Mouse (Mus musculus): ENCODE measurements around the gene Rap1gap. TPM values are rescaled to one million over a fixed set of nuclear protein-coding genes. Genes with fewer than 3 reads are reported as not detected.

Gene Rap1gap
- total RNA-seq, 2 experiments from 2014 or later, result 2.3 TPM; not detected in 1

DNA sequence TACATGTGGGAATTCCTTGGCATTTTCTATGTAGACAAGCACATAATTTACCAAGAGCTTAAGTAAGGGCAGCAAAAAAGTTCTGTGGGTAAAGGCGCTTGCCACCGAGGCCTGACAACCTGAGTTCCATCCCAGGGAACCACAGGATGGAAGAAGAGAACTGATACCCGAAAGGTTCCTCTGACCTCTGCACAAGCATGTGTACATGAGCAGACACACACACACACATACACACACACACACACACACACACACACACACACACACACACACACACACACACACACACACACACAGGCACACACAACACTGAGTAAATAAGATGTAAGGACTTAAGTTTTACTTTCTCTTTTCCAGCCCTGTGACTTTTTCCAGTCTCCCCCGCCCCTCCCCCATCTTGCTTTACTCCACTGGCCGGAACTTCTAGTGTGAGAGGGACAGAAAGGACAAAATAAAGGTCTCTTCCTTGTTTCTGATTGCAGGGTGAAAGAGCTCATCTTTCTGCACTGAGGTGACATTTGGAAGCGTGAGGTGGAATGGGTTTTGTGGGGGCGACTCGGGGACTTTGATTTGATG, 99.5 kb downstream of the Rap1gap start:
- no peak for ATAC-seq (replicated peaks; ENCODE audit: low FRiP score, low TSS enrichment, poor library complexity, severe bottlenecking)

GRCm38 (mm10) chr4:137764621-137765020, 100.1 kb downstream of the Rap1gap start:
- ATAC-seq (replicated peaks; ENCODE audit: low FRiP score, low TSS enrichment, poor library complexity, severe bottlenecking), result no peak

DNA sequence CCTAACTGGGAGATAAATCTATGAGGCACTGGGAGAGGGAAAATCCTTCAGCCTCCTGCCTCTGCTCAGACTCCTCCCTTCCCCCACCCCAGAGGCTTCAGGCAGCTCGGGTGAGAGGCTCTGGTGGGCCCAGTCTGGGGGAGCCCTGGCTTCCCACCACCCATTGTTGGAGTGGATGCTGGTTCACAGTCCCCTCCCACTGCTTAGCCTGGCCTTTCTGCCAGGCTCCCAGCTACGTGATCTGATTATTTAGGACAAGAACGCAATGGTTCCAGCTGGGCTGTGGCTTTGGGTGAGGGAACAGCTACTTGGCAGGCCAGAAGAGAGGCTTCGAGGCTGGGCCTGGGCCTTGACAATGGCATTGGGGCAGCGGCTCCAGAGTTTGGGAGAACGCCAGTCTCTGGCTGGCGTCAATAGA, 101.0 kb downstream of the Rap1gap start:
- no peak for ATAC-seq (replicated peaks; ENCODE audit: low FRiP score, low TSS enrichment, poor library complexity, severe bottlenecking)

DNA sequence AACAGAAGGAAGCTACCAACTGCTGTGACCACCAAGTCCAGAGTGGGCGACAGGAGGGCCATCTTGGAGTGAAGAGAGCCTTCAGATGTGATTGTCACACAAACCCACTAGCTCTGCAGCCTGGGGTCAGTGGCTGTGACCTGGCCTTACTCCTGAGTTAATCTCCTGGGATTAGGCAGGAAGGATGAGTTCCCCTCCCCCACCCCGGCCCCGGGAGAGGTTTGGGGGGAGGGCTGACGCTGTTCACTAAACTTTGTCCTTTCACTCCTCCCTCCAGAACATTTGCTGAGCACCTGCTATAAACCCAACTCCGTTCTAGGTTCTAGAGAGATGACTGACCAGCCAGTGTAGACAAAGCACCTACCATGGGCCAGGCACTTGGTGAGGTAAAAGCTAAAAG, 101.8 kb downstream of the Rap1gap start:
- ATAC-seq (replicated peaks; ENCODE audit: low FRiP score, low TSS enrichment, poor library complexity, severe bottlenecking), result no peak

DNA sequence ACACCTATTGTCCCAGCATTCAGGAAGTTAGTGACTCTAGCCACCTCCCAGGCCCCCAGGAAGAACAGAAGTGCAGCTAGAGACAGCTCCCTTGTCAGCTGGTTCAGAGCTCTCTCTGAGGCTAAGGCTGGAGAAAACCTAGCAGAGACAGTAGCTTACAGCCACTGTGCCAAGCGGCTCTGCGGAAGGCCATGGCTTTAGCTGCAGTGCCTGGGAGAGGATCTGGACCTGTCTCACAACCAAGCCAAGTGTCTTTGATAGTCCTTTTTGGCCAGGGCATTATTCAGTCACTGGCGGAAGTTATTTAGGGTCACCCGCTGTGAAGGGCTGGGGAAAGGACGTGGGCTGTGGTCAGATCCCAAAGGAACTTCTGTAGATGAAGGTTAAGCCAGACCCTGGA, 103.9 kb downstream of the Rap1gap start:
- no peak for ATAC-seq (replicated peaks; ENCODE audit: low FRiP score, low TSS enrichment, poor library complexity, severe bottlenecking)

GRCm38 (mm10) chr4:137768831-137769230, 104.3 kb downstream of the Rap1gap start:
- ATAC-seq (replicated peaks; ENCODE audit: low FRiP score, low TSS enrichment, poor library complexity, severe bottlenecking), result no peak

- ATAC-seq (replicated peaks; ENCODE audit: low FRiP score, low TSS enrichment, poor library complexity, severe bottlenecking), result no peak
These were observed 105.1 kb downstream of the Rap1gap start for GRCm38 (mm10) chr4:137769635-137770034.

GRCm38 (mm10) chr4:137770901-137771612, 106.5 kb downstream of the Rap1gap start:
- no peak for ATAC-seq (replicated peaks; ENCODE audit: low FRiP score, low TSS enrichment, poor library complexity, severe bottlenecking)

GRCm38 (mm10) chr4:137771749-137772148, 107.2 kb downstream of the Rap1gap start:
- ATAC-seq (replicated peaks; ENCODE audit: low FRiP score, low TSS enrichment, poor library complexity, severe bottlenecking), result no peak

- no peak for ATAC-seq (replicated peaks; ENCODE audit: low FRiP score, low TSS enrichment, poor library complexity, severe bottlenecking)
These were observed 108.0 kb downstream of the Rap1gap start for GRCm38 (mm10) chr4:137772438-137773056.

- no peak for ATAC-seq (replicated peaks; ENCODE audit: low FRiP score, low TSS enrichment, poor library complexity, severe bottlenecking)
These were observed 108.9 kb downstream of the Rap1gap start for GRCm38 (mm10) chr4:137773369-137773899.

DNA sequence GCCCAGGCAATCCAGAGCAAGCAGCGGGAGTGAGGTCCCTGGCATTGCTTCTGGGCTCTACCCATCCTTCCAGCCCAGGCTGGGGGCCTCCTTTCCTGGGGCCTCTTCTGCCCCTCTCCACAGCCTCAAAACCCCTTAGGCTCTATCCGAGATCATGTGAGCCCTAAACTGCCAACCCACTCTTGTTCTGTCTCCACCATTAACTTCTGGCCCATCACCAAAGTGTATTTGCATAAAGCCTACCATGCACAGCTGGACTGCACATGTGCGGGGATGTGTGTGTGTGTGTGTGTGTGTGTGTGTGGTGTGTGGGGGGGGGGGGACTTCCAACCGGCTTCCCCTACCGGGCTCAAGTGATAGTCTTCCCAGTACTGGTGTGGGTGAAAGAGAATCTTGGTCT, 109.5 kb downstream of the Rap1gap start:
- ATAC-seq (replicated peaks; ENCODE audit: low FRiP score, low TSS enrichment, poor library complexity, severe bottlenecking), result no peak

- no peak for ATAC-seq (replicated peaks; ENCODE audit: low FRiP score, low TSS enrichment, poor library complexity, severe bottlenecking)
These were observed 110.0 kb downstream of the Rap1gap start for GRCm38 (mm10) chr4:137774505-137774904.

GRCm38 (mm10) chr4:137777866-137778265, 113.3 kb downstream of the Rap1gap start:
- no peak for ATAC-seq (replicated peaks; ENCODE audit: low FRiP score, low TSS enrichment, poor library complexity, severe bottlenecking)

DNA sequence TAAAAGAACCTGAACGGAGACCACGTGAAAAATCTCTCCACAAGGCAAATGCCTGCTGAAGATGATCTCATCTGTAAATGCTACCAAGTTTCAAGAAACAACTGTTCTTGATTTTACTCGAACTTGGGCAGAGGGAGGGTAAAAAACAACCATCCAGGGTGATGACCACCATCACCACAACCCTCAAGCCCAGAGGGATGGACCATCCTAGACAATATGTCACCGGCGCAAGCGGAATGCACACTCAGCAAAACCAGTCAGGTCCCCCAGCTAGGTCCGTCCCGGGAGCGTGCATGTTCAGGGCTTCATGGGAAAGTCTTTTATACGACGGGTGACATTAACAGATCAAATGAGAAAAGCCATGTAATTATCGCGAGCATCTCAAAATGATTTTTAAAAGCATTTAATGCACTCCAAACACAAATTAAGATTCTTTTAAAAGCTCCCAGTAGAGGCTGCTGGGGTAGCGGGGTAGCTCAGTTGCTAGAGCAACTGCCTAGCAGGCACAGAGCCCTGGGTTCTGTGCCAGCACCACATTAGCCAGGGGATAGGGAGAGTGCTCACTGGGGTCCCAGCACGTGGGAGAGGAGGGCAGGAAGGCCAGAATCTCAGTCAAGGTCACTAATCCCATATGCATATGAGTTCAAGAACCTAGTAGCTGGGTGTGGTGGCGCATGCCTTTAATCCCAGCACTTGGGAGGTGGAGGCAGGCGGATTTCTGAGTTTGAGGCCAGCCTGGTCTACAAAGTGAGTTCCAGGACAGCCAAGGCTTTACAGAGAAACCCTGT, 114.1 kb downstream of the Rap1gap start:
- no peak for ATAC-seq (replicated peaks; ENCODE audit: low FRiP score, low TSS enrichment, poor library complexity, severe bottlenecking)

Other genes starting within 250 kb of the Rap1gap start
- not detected in 2 replicates for gene Cela3b, start 234.2 kb upstream of the Rap1gap start, total RNA-seq (2014; fragmentation: Nextera tagmentation)
- not detected in 2 replicates for gene Cela3b, start 234.2 kb upstream of the Rap1gap start, total RNA-seq (2017)
- not detected in 2 replicates for gene 1700013G24Rik, start 211.4 kb upstream of the Rap1gap start, total RNA-seq (2014; fragmentation: Nextera tagmentation)
- not detected in 2 replicates for gene 1700013G24Rik, start 211.4 kb upstream of the Rap1gap start, total RNA-seq (2017)
- 0.22 TPM in 1 of 2 replicates, not detected in the other for gene Hspg2, start 196.0 kb upstream of the Rap1gap start, total RNA-seq (2014; fragmentation: Nextera tagmentation)
- not detected in 2 replicates for gene Hspg2, start 196.0 kb upstream of the Rap1gap start, total RNA-seq (2017)
- gene Ldlrad2, start 90.2 kb upstream of the Rap1gap start, total RNA-seq (2014; fragmentation: Nextera tagmentation), result not detected in 2 replicates
- not detected in 2 replicates for gene Ldlrad2, start 90.2 kb upstream of the Rap1gap start, total RNA-seq (2017)
- 172 and 208 TPM in 2 replicates for gene Usp48, start 71.0 kb upstream of the Rap1gap start, total RNA-seq (2014; fragmentation: Nextera tagmentation)
- 185 and 213 TPM in 2 replicates for gene Usp48, start 71.0 kb upstream of the Rap1gap start, total RNA-seq (2017)
- gene Alpl, start 131.7 kb downstream of the Rap1gap start, total RNA-seq (2014; fragmentation: Nextera tagmentation), result not detected in 2 replicates
- not detected in 2 replicates for gene Alpl, start 131.7 kb downstream of the Rap1gap start, total RNA-seq (2017)
- 2.7 and 6.2 TPM in 2 replicates for gene Ece1, start 197.5 kb downstream of the Rap1gap start, total RNA-seq (2014; fragmentation: Nextera tagmentation)
- gene Ece1, start 197.5 kb downstream of the Rap1gap start, total RNA-seq (2017), result 3.3 and 3.8 TPM in 2 replicates